Mouse (Mus musculus) heart, adult 2 months (tissue): ENCODE data around the gene Raet1e. TPM values are rescaled to one million over a fixed set of nuclear protein-coding genes. Genes with fewer than 3 reads are reported as not detected.
"Not testable (repeated sequence)": the region's sequence is repeated elsewhere in the genome, so short reads cannot be mapped to it uniquely, and the experiment has no call there.

Source experiments
- DNase-seq, 2 experiments: peaks; one replicate each; pipeline ENCODE4 v3.0.0; 2021
- H3K27ac ChIP-seq: fragments of 200-600 bp; 2 replicates; pipeline ENCODE4 v1.8.1; 2022
- H3K27me3 ChIP-seq: fragments of 200-500 bp; 2 replicates; pipeline ENCODE4 v1.6.1; 2012; ENCODE audit warnings: mild to moderate bottlenecking, low read length, inconsistent platforms, mixed read lengths; ENCODE audit not compliant: control insufficient read depth, insufficient read depth
- H3K36me3 ChIP-seq: fragments of 200-500 bp; 2 replicates; pipeline ENCODE4 v1.6.1; 2012; ENCODE audit warnings: low read length, inconsistent platforms; ENCODE audit not compliant: control insufficient read depth, insufficient read depth
- H3K4me1 ChIP-seq: fragments of 200-500 bp; 2 replicates; pipeline ENCODE4 v1.6.1; 2011; ENCODE audit warnings: low read length; ENCODE audit not compliant: control insufficient read depth, insufficient read depth
- H3K4me3 ChIP-seq: fragments of 200-600 bp; 2 replicates; pipeline ENCODE4 v1.8.1; 2022
- H3K79me2 ChIP-seq: fragments of 200-500 bp; replicated peaks from 2 replicates; pipeline ENCODE4 v1.6.1; 2012; ENCODE audit warnings: mild to moderate bottlenecking, inconsistent platforms, low read length, moderate library complexity, mixed read lengths; ENCODE audit not compliant: control insufficient read depth, insufficient read depth
- H3K9ac ChIP-seq: fragments of 200-500 bp; 2 replicates; pipeline ENCODE4 v1.6.1; 2012; ENCODE audit warnings: low read depth, mild to moderate bottlenecking, control low read depth, inconsistent platforms, low read length, mixed read lengths
- CTCF ChIP-seq: fragments of 200-600 bp; IDR thresholded peaks from 2 replicates; pipeline ENCODE4 v1.8.1; 2022; ENCODE audit warnings: antibody characterized with exemption, mild to moderate bottlenecking, moderate library complexity
- EP300 ChIP-seq: fragments of 200-500 bp; IDR thresholded peaks from 2 replicates; pipeline ENCODE4 v1.6.1; 2011; ENCODE audit warnings: low read depth, low read length, control low read depth; ENCODE audit not compliant: insufficient read depth
- POLR2A ChIP-seq: fragments of 200-500 bp; IDR thresholded peaks from 2 replicates; pipeline ENCODE4 v1.6.1; 2011; ENCODE audit warnings: mild to moderate bottlenecking, low read depth, low read length, control low read depth; ENCODE audit not compliant: insufficient read depth
- WGBS: fragments of 180-500 bp; shearing (Covaris S2); methylation state at CpG from one replicate; pipeline ENCODE4 v1.1.7; 2018; 5-methylcytosine and 5-hydroxymethylcytosine counted together
- intact Hi-C: fragments of 180-260 bp; cut with DNase I; formaldehyde crosslinking; loops from one replicate; pipeline ENCODE4 v1.15.1; 2025
- polyA plus RNA-seq: library from polyadenylated mRNA; depleted of rRNA; stranded (reverse); fragments of >200 nt; gene quantifications from 2 replicates; pipeline ENCODE4 v1.2.3, GENCODE M21; 2012
- total RNA-seq, 2 experiments: library from RNA; stranded (reverse); gene quantifications; 2 replicates each; pipeline ENCODE4 v1.2.3; 2021

Gene Raet1e
- total and polyA plus RNA-seq, 3 experiments: 0.23 TPM; not detected in 2

- H3K4me1 ChIP-seq, H3K4me3 ChIP-seq, H3K27ac ChIP-seq, H3K9ac ChIP-seq, H3K79me2 ChIP-seq, H3K27me3 ChIP-seq, intact Hi-C loops, H3K36me3 ChIP-seq: not testable (repeated sequence)
- WGBS: 4% methylated on average over 9 of the region's 11 CpGs
- peak; percentile 45 to 47 for DNase-seq
- TF ChIP-seq CTCF: peak; percentile 55
Observed at GRCm38 (mm10) chr10:22212012-22212696, 53.8 kb downstream of the Raet1e start.

GRCm38 (mm10) chr10:22223474-22224349 lies 65.3 kb downstream of the Raet1e start:
- H3K36me3 ChIP-seq, H3K4me1 ChIP-seq, H3K27me3 ChIP-seq, H3K27ac ChIP-seq, H3K79me2 ChIP-seq, H3K4me3 ChIP-seq, intact Hi-C loops, H3K9ac ChIP-seq: not testable (repeated sequence)
- WGBS: no CpG with 5 or more reads among the region's 7 CpGs
- peak; percentile 23 to 24 for DNase-seq

DNA sequence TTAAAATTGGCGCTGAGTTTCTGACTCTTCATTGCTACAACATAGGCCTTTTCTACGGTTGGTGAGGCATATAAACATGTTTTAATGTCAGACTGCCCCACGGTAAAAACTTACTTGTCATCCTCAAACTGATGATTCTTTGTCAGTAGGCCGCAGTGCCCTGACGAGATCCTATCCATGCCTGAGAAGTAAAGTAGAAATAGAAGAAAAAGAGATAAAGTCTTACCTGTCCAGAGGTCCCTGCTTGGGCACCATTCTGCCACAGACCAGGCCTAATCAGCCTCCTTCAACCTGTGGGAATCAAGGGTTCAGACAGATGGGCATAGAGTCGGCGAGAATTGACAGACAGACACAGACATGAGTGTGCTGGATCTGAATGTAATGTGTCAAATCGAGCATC lies 106.7 kb downstream of the Raet1e start:
- Histone ChIP-seq H3K36me3 (no peaks in the 10 kb centered on the region), H3K27ac (no peak overlapping the region), H3K27me3 (no peaks in the 10 kb centered on the region), H3K4me1 (no peaks in the 10 kb centered on the region), H3K4me3 (no peak overlapping the region), H3K9ac (no peak overlapping the region), H3K79me2 (no peaks in the 10 kb centered on the region)
- TF ChIP-seq POLR2A: no peak
- TF ChIP-seq CTCF: no peak
- TF ChIP-seq EP300: no peak
- intact Hi-C loops: no loop called here
- no peak for DNase-seq
- WGBS: 90% methylated on average over 8 of the region's 8 CpGs

DNA sequence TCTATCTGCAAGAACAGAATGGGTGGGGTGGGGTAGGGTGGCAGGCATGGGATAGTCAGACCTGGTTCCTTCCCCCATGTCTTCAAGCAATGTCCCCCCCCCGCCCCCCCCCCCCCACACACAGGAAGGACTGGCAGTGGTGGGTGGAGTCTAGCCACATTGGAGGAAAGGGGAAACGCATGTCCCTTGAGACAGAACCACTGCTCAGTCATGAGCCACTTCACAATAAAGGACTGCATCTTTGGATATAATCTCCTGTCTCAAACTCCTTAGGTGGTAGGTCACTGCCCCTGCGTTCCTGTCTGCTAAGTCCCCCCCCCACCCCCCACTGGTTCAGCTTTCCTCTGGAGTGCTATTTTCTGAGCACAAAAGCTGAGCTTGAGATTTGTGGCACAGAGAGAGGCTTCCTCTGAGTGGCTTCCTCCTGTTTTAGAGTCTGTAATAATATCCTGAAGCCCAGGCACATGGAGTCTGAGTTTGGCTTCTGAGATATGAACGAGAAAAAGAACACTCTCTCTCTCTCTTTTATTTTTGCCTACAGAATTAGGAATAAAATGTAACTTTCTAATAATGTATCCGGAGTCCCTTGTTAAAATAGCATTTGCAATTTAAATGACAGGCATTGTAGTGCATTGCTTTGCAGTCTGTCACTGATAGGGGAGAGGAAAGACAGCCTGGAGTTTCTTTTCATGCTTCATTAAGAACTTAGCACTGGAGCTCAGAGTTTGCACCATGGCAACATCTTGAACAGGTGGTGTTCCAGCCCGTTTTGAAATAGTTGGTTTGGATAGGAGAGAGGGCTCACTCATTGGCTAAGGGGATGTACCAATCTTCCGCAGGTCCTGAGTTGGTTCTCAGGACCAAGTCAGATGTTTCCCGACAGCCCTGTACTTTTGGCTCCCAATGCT lies 112.8 kb downstream of the Raet1e start:
- H3K9ac ChIP-seq, H3K27me3 ChIP-seq, H3K79me2 ChIP-seq, DNase-seq, H3K4me1 ChIP-seq, H3K36me3 ChIP-seq, intact Hi-C loops, H3K4me3 ChIP-seq, H3K27ac ChIP-seq: not testable (repeated sequence)
- WGBS: 36% methylated on average over 8 of the region's 8 CpGs

DNA sequence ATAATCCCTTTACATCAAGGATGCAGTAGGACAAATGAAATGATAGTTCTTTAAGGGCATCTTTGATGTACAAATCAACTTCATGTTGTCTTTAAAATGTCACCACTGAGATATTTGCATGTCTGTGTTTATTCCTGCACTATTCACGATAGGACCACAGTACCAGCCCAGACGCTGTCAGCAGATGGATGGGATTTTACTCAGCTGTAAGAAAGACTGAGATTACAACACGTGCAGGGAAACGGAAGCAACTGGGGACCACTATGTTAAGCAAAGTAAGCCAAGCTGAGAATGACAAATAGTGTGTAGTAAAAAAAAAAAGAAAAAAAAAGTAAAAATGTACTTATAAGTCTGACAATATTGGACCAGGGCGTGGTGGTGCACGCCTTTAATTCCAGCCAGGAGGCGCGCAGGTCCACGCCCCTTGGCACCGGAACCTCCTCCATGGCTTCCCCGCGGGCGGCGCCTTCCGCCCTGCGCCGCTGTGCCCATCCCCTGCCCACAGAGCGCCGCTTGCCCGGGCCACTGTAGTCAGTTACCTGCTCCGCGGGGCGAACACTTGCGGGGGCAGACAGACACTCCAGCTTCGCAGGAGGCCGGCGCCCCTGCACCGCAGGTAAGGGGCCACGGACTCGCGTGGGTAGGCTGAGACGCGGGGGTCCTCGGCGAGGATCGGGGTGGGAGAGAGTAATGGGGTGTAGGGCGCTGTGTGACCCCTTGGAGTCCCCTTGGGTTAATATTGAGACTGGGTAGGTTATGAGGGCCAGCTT lies 114.7 kb downstream of the Raet1e start:
- intact Hi-C loops, H3K9ac ChIP-seq, H3K36me3 ChIP-seq, DNase-seq, H3K27ac ChIP-seq, H3K4me3 ChIP-seq, H3K79me2 ChIP-seq, H3K4me1 ChIP-seq, H3K27me3 ChIP-seq: not testable (repeated sequence)
- 4% methylated on average over 37 of the region's 37 CpGs for WGBS
